Mouse (Mus musculus) kidney, postnatal 0 days (tissue): ENCODE measurements around the gene Efl1. TPM values are rescaled to one million over a fixed set of nuclear protein-coding genes. Genes with fewer than 3 reads are reported as not detected.
"Not testable (repeated sequence)": the region's sequence is repeated elsewhere in the genome, so short reads cannot be mapped to it uniquely, and the experiment has no call there.

Source experiments
- ATAC-seq: fragments of 200-750 bp; cut with Nextera tagmentation; replicated peaks from 2 replicates; pipeline ENCODE4 v1.8.0; 2017; ENCODE audit warnings: low read depth, moderate number of reproducible peaks, moderate TSS enrichment, moderate library complexity; ENCODE audit not compliant: low FRiP score
- DNase-seq: peaks from one replicate; pipeline ENCODE4 v3.0.0-alpha.2; 2016; ENCODE audit warnings: low spot score
- H3K27ac ChIP-seq: fragments of 300-500 bp; sonication (generic); 2 replicates; pipeline ENCODE4 v1.5.1; 2014; ENCODE audit warnings: mild to moderate bottlenecking
- H3K27me3 ChIP-seq: fragments of 300-500 bp; sonication (generic); 2 replicates; pipeline ENCODE4 v1.6.1; 2014; ENCODE audit warnings: low read length, mixed read lengths; ENCODE audit not compliant: insufficient read depth
- H3K36me3 ChIP-seq: fragments of 300-500 bp; sonication (generic); 2 replicates; pipeline ENCODE4 v1.6.1; 2014; ENCODE audit warnings: low read length, mixed read lengths; ENCODE audit not compliant: insufficient read depth
- H3K4me1 ChIP-seq: fragments of 300-500 bp; sonication (generic); replicated peaks from 2 replicates; pipeline ENCODE4 v1.6.1; 2014; ENCODE audit warnings: antibody characterized with exemption, low read length, mixed read lengths; ENCODE audit not compliant: insufficient read depth
- H3K4me2 ChIP-seq: fragments of 300-500 bp; sonication (generic); 2 replicates; pipeline ENCODE4 v1.6.1; 2014; ENCODE audit warnings: mild to moderate bottlenecking, low read length, moderate library complexity, mixed read lengths
- H3K4me3 ChIP-seq: fragments of 300-500 bp; sonication (generic); replicated peaks from 2 replicates; pipeline ENCODE4 v1.5.1; 2014; ENCODE audit warnings: low read depth, low read length
- H3K9ac ChIP-seq: fragments of 300-500 bp; sonication (generic); 2 replicates; pipeline ENCODE4 v1.6.1; 2014; ENCODE audit warnings: low read depth, low read length
- H3K9me3 ChIP-seq: fragments of 300-500 bp; sonication (generic); replicated peaks from 2 replicates; pipeline ENCODE4 v1.6.1; 2016; ENCODE audit warnings: low read length, inconsistent platforms, mixed read lengths
- CTCF ChIP-seq: IDR thresholded peaks from 2 replicates; pipeline ENCODE4 v1.5.1; 2016; ENCODE audit warnings: antibody characterized with exemption, low read depth, mild to moderate bottlenecking, moderate library complexity
- WGBS: fragments of 180-500 bp; shearing (Covaris S2); extraction: QIAGEN DNeasy Blood & Tissue Kit; methylation state at CpG from one replicate; pipeline ENCODE4 v1.1.7; 2014; 5-methylcytosine and 5-hydroxymethylcytosine counted together
- polyA plus RNA-seq: library from polyadenylated mRNA; unstranded; fragments of >200 nt; fragmentation: Nextera tagmentation; extraction: Ambion mirVana; gene quantifications from 2 replicates; pipeline ENCODE4 v1.2.1, GENCODE M21; 2015

Gene Efl1
- polyA plus RNA-seq, 1 experiment from 2014 or later: 15.9 TPM

DNA sequence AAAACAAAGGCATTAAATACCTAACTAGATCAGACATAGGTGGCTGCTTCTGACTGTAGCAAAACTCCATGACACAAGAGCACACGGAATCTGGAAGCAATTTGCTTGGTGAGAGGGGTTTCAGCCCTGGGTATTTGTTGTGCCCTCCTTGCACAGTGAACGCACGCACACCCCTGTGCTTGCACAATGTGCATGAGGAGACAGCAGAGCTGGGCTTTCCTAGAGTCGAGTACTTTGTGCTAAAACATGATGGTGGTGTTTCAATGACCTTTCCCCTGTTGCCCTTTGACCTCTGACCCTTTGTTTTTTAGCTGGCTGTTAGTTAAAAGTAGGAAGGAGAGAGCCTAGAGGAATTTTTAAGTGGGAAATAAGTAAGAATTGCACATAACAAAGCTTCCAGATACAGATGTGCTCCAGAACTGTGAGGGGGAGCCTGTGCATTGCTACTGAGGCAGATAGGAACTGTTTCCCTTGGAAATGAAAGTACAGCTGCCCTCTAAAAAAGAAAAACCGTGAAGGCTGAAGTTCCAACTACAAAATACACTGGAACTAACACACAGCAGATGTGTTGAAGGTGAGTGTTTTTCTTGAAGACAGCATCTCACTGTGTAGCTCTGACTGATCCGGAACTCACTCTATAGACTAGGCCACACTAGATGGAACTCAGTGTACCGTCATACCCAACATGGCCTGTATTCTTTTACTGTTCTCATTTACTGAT, 74.9 kb downstream of the Efl1 start:
- Histone ChIP-seq H3K9me3 (no peaks in the 10 kb centered on the region), H3K9ac (no peak overlapping the region), H3K36me3 (no peaks in the 10 kb centered on the region), H3K4me3 (no peak overlapping the region), H3K4me2 (no peak overlapping the region), H3K4me1 (0 out of 2 replicates have a peak, but pooled peaks cover 3% of the 10 kb centered on the region), H3K27ac (no peak overlapping the region), H3K27me3 (no peaks in the 10 kb centered on the region)
- ATAC-seq (no peak), DNase-seq (no peak)
- WGBS: 80% methylated on average over 7 of the region's 7 CpGs
- no peak for TF ChIP-seq CTCF

DNA sequence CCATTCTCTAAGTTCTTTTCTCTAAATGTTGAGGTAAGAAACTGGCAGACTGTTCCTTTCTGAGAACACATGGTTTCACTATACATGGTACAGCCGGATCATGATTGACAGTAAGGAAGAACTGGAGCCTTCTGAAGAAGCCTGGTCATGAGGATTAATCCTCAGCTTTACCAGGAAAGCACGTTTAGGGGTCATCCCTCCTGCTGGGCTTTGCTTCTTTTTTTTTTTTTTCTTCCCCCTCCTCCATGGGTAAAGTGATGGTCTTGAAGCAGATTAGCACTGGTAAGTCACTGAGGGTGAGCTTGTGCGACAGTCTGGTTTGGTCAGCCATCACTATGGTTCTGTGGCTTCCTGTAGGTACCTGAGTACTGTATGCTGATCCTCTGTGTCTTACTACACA, 76.1 kb downstream of the Efl1 start:
- TF ChIP-seq CTCF: no peak
- Histone ChIP-seq H3K9me3 (no peaks in the 10 kb centered on the region), H3K36me3 (no peaks in the 10 kb centered on the region), H3K27ac (no peak overlapping the region), H3K4me1 (0 out of 2 replicates have a peak, but pooled peaks cover 3% of the 10 kb centered on the region), H3K9ac (no peak overlapping the region), H3K4me2 (no peak overlapping the region), H3K27me3 (no peaks in the 10 kb centered on the region), H3K4me3 (no peak overlapping the region)
- DNase-seq: no peak
- WGBS: 73% methylated on average over 3 of the region's 3 CpGs
- no peak for ATAC-seq

DNA sequence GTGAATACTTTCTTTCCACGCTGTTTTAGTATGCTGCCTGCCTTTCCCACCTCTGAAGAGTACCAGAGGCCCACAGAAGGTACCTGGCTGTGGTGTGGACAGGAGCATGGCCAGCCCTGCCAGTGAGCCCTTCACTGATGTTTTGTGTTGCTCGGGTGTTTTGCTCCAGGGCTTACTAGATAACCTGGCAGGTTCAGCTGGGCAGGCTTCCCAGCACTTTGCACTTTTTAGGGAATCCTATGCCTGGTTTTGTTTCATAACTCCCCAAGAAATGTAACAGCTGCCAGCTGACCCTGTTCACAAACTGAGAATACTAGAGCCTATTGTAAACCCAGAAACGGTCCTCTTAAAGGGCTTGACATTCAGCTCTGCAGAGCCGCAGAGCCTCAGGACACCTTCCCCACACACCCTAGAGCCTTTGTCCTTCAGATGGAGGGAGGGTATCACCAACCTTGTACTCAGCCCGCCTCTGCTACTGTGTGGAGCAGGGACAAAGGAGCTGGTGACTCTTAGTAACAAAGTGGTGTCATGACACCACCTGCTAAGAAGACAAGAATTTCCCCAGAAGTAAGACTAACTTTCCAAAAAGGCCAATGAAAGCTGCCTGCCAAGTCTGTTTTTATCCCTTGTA, 76.7 kb downstream of the Efl1 start:
- DNase-seq: no peak
- Histone ChIP-seq H3K4me3 (no peak overlapping the region), H3K9me3 (no peaks in the 10 kb centered on the region), H3K36me3 (no peaks in the 10 kb centered on the region), H3K27me3 (no peaks in the 10 kb centered on the region), H3K9ac (no peak overlapping the region), H3K4me2 (no peak overlapping the region), H3K4me1 (0 out of 2 replicates have a peak, but pooled peaks cover 3% of the 10 kb centered on the region), H3K27ac (no peak overlapping the region)
- TF ChIP-seq CTCF: no peak
- WGBS: 73% methylated on average over 5 of the region's 5 CpGs
- no peak for ATAC-seq

GRCm38 (mm10) chr7:82725741-82726450, 77.5 kb downstream of the Efl1 start:
- H3K4me1 ChIP-seq: no peaks in the 10 kb centered on the region
- ATAC-seq: no peak
- no peak overlapping the region for H3K4me2 ChIP-seq
- no peaks in the 10 kb centered on the region for H3K9me3 ChIP-seq
- no peak overlapping the region for H3K4me3 ChIP-seq
- H3K9ac ChIP-seq: no peak overlapping the region
- H3K36me3 ChIP-seq: no peaks in the 10 kb centered on the region
- no peak for TF ChIP-seq CTCF
- no peak overlapping the region for H3K27ac ChIP-seq
- DNase-seq: no peak
- 56% methylated on average over 14 of the region's 14 CpGs for WGBS
- no peaks in the 10 kb centered on the region for H3K27me3 ChIP-seq

DNA sequence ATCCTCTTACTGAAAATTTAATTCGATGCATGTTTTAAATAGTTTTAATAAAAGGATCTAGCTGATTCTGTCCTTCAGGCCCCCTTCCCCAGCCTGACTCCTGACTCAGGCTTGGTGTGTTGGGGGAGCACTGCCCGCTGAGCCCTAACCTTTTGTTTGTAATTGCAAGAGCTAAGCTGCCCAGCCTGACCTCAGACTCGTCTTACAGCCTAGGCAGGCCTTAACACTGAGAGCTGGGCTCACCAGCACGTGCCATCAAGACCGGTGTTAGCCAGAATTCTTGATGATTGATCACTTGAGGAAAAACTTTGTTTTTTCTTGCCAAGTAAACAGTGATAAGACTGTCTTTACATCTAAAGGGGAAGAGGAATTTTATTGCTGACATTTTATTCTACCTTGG, 78.7 kb downstream of the Efl1 start:
- no peaks in the 10 kb centered on the region for H3K4me1 ChIP-seq
- no peaks in the 10 kb centered on the region for H3K36me3 ChIP-seq
- H3K4me2 ChIP-seq: no peak overlapping the region
- no peaks in the 10 kb centered on the region for H3K9me3 ChIP-seq
- no peak for DNase-seq
- 48% methylated on average over 5 of the region's 5 CpGs for WGBS
- H3K27ac ChIP-seq: no peak overlapping the region
- ATAC-seq: no peak
- no peaks in the 10 kb centered on the region for H3K27me3 ChIP-seq
- H3K9ac ChIP-seq: no peak overlapping the region
- no peak for TF ChIP-seq CTCF
- H3K4me3 ChIP-seq: no peak overlapping the region

- not testable (repeated sequence) for H3K27me3 ChIP-seq, H3K4me2 ChIP-seq, H3K36me3 ChIP-seq, H3K9ac ChIP-seq, H3K4me1 ChIP-seq, H3K27ac ChIP-seq, DNase-seq, H3K4me3 ChIP-seq, H3K9me3 ChIP-seq, ATAC-seq
- 94% methylated on average over 6 of the region's 8 CpGs for WGBS
Measured at GRCm38 (mm10) chr7:82729009-82729408, 80.6 kb downstream of the Efl1 start.
